Mouse (Mus musculus): ENCODE measurements at regions not wholly inside any gene's neighbourhood (a gene's known extent, or its start where the extent isn't known, plus 50 kb on each side); places are given as distances from the start of the nearest gene placed in this dataset.

DNA sequence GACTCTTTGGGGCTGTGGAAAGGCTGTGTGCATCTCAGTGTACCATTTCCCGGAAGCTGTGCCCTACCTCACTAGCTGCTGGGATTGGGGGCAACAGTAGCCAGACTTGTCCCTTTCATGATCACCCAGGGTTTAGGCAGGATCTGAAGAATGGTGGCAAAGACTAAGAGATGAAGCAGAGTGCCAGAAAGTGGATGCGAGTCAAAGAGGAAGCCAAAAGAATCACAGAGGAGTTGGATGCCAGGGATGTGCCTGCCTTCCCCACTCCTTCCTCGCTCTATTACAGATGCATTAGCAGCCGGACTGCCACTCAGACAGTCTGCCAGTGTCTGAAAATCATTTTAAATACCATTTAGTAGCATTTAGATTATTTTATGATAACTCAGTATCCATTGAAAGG is 271.5 kb upstream of the Slc24a2 start:
- DNase-seq (ENCODE audit: low read depth), result no peak

DNA sequence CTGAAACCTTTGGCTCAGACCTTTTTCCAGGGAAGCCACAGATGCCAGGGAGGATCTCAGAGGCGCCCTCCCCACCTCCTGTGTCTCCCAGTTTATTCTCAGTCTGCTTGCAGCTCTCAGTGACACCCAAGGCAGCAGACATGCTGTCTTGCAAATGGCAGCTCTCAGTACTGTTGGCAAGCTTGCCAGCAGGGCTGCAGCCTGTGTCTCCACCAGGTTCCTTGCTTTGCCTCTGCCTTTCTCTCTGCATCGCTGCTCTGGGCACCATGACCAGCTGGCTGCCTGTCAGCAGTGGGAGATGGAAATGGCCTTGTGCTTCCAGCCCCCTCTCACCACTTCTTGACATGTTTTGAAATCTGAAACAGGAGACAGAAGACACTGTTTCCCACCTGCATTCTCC is 270.2 kb upstream of the Slc24a2 start:
- DNase-seq (ENCODE audit: low read depth), result no peak

DNA sequence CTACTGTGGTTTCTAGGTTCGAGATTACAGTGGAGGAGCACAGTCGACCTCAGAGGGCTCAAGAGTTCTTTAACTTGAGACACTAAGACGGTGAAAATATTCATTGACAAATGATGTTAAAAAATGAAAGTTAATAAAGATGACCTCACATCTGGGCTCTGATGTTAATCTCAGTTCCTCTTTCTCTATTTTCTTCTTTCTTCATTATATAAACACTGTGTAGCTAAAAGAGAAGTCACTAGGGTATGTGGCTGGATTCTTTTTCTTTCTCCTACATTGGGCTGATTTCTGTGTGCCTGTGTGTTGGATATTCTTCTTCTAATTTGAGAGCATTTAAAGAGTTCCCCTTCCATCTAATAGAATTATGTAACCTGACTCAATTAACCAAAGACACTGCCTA is 257.5 kb upstream of the Slc24a2 start:
- DNase-seq (ENCODE audit: low read depth), result no peak

DNA sequence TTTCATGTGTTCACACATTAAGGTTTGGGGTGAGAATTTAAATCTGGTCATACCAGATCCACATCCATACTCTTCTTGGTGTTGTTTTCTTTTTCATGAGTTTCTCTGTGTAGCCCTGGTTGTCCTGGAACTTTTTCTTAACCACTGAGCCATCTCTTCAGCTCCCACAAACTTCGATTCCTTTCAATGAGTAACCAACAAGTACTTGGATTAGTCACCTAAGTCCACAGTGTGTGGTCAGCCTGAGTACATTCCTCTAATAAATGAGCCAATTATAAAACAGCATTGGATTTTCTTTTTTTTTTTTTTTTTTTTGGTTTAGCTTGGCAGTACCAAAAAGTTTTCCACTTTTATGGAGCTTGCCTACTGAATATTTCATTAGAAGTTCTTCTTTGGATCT is 245.3 kb upstream of the Slc24a2 start:
- DNase-seq (ENCODE audit: low read depth), result no peak

DNA sequence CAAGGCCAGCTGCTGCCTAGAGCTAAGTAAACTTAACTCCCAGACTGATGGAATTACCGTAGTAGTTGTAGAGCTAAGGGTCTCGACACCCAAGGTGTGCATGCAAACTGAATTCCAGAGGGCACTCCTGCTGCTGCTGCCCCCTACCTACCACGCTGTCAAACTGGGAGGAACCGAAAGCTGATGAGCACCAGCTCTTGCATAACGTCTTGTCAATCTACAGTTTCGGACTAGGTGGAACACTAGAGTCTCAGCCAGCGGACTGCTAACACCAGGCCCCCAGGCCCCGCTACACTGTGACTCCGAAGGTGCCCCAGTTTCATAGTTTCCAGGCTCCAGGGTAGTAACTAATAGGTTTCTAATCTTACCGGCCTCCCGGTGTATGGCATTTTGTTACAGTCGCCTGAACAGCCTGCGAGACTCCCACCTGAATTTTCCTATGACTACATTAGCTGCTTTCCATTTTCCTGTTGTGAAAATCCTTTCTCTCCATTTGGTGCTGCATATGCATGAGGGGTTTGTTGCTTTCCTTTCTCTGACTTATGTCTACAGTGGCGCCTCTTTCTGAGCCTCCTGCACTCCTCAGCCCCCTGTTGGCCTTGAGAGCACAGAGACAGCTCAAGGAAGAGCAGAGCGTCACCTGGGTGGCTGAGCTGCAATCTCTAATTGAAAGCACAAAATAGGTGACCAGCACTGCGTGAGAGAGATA is 243.2 kb upstream of the Slc24a2 start:
- DNase-seq (ENCODE audit: low read depth), result no peak

DNA sequence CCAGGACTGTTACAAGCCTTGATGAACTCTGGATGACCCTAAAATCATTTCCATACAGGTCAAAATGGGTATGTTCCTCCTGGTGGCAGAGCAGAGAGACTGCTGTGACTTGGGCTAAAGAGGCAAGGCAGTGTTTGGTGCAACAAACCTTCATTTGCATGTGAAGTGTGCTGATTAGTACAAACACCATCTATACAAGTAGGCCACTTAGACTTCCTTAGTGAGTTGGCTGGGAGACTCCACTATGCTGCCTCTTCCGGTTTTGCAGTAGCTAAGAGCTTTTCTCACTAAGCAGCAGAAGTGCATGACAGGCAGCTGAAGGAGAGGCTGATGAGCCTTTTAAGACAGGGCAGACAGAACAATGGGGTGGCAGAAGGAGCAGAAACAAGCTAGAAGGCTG is 242.5 kb upstream of the Slc24a2 start:
- DNase-seq (ENCODE audit: low read depth), result no peak

DNA sequence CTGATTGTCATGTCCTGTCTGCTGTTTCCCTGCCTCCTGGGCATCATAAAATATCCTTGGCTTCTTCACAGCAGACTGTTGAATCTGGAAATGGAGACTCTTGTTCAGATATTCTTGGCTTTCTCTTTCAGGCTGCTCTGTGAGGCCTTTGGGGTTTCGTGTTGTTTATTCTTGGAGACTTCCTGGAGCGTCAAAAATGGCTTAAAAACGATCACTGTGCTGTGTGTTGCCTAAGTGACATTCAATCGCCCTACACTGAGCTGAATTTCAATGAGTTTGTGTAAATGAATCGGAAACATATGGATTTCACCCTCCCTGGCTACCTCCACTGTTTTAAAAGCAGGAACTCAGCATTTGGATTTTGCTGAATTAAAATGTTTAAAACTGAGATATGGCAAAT is 241.1 kb upstream of the Slc24a2 start:
- no peak for DNase-seq (ENCODE audit: low read depth)

DNA sequence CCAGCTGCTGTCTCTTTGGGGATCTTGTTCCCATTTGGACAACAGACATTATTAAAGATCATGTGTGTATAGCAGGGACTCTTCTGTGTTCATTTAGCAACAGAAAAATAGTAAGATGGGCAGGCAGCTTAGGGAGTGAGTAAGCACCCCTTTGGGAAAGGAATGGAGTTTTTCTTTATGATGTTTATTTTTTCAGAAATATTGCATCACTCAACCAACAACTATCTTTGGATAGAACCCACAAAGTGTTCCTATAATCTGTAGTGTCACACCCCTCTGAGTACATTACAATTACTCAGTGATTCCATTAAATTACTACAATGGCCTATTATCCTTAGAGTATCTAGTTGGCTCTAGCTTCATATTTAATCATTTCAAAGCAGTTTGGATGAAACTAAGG is 237.3 kb upstream of the Slc24a2 start:
- no peak for DNase-seq (ENCODE audit: low read depth)

DNA sequence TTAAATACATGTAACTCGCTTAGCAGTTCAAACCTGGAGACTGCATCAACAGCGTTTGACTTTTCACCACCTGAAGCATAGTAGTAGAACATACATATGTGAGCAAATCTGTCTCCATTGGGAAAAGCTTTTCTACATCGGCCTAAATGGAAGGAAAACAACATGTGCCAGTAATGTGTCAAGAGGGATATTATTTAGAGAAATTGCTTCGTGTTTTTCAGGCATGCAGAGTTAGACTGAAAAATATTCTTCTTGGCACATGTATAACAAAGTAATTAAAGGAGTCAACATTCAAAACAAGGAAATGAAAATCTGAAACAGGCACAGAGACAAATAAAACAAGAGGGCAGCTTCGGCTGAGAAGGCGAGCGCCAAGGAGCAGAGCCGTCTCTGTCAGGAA is 236.7 kb upstream of the Slc24a2 start:
- DNase-seq (ENCODE audit: low read depth), result no peak

DNA sequence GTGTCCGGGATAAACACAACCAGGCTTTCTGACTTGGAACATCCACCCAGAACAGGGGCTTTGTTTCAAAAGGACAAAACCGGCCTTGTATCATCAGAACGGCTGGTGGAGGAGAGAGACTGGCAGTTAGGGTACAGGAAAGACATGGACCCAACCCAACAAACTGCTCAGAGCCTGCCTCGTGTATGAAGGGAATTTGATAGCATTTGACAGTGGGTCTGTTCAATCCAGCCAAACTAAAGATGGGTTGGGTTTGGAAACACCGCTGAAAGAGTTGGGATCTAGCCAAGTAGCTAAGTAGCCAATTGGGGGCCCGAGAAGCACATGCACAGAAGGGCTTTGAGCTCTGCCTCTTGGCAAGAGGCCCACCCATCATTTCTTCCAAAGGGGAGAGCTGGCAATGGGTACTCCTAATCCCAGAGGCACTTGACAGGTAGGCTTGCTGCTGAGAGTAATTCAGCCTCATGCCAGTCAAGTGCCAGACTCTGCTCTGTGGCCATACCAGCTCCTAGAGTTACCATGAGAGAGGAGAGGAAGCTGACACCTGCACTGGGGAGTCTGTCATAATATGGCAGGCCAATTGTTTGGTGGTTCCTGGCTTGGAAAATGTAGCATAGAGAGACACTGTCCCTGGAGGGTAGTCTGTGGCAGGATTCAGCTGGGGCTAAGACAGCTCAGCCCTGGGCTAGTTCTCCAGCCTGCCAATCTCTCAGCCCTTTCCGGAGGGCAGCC is 231.1 kb upstream of the Slc24a2 start:
- no peak for DNase-seq (ENCODE audit: low read depth)

DNA sequence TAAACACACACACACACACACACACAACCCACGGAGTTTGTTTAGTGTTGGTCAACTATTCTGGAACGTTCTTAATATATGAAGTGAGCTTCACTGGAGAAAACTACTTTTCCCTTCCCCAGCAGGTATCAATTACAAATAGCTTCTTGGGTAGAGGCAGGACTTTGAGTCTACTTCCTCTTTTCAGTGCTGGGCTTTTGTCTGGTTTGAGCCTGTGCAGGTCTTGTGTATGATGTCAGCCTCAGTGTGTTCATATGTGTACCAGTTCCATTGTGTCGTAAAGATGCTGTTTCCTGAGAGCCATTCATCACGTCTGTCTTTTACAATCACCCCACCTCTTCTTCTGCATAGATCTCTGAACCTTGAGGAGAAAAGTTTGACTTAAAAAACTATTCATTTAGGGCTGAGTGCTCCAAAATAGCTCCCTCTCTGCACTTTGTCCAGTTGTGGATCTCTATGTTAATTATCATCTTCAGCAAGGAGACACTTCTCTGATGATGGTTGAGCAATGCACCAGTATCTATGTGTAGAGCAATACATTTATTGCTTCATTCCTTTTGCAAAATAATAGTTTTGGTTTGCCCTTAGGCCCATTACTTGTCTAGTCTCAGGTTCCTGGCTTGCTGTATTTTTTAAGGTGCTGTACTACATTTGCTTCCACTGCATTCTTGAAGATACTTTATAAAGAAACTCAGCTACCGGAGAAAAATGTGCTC is 225.7 kb upstream of the Slc24a2 start:
- DNase-seq (ENCODE audit: low read depth), result no peak

DNA sequence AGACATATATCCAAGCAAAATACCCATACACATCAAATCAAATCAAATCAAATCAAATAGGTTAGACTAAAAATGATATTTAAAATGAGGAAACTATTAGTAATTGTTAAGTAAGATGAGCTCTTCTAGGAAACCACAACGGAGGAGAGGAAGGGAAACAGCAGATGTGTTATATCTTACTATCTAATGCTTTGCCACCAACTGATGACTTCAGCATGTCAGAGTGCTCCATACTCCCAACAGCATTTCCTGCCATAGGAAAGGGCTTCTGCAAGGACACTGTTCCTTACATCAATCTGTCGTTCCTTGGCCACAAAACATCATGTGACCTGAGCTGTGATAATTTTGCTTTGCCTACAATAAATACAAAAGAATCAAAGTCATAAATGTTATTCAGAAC is 221.8 kb upstream of the Slc24a2 start:
- DNase-seq (ENCODE audit: low read depth), result no peak

DNA sequence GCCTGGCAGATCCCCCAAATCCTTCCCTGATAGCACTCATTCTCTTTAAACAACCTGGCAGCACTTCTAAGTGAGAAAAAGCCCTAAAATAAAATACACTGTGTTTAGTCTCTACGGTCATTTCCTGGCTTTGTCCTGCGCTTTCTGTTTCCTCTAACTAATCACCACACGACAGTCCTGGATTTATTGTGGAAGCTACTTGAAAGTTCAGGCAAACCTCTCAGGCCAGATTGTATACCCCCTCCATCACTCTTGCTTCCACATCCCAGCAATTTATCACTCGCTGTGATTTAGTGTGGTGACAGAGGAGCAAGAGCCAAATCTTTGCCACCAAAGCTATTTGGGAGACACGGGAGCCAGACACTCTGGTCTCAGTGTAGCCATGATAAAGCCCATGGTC is 221.0 kb upstream of the Slc24a2 start:
- no peak for DNase-seq (ENCODE audit: low read depth)

DNA sequence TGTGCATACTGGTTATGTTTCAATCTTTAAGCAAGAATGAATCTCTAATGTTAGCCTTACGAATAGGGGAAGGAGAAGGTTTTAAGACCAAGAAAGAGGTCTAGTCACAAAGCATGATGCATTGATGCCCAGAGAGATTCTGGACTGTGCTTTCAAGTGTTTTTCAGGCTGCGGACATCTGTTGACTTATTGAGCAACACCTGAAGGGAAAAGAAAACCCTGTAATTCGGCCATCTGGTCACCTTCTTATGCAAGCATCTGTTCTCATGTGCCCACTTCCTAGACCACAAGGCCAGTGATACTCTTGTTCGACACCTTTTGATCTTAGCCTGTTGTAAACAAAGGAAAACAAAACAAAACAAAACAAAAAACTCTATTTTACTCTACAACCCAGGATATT is 218.1 kb upstream of the Slc24a2 start:
- DNase-seq (ENCODE audit: low read depth), result no peak

DNA sequence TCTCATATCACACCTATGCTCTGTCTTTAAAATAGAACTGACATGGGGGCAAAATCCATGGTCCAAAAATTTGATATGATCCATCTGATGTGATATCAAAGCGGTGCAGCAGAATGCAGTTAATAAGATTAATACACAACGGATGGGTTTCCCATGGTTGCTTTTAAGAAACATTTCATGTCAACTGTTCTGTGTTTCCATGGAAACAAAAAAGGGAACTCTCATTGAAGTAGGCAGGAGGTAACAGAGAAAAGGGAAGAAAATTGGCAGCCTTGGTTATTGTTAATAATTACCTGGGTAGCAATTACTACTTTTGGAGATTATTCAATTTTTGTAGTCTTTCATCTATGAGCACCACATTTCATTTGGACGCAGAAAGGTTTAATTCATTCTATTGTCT is 216.6 kb upstream of the Slc24a2 start:
- DNase-seq (ENCODE audit: low read depth), result no peak

DNA sequence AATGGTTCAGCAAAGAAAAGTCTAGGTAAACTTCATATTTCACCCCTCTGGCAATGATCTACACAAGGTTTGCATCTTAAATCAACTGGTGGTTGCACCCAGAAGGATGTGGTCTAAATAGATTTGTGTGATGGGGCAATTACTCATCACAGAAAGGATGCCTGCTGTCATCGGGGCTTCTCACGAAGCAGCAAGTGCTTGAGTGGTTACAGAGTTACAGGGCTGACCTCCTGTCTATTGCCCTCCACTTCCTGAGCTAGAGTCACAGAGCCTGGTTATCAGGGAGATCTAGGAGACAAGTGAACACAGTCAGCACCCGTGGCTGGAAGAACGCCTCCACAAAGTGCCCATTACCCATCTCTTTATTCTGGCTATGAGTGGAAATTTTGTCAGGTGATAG is 203.9 kb upstream of the Slc24a2 start:
- no peak for DNase-seq (ENCODE audit: low read depth)

DNA sequence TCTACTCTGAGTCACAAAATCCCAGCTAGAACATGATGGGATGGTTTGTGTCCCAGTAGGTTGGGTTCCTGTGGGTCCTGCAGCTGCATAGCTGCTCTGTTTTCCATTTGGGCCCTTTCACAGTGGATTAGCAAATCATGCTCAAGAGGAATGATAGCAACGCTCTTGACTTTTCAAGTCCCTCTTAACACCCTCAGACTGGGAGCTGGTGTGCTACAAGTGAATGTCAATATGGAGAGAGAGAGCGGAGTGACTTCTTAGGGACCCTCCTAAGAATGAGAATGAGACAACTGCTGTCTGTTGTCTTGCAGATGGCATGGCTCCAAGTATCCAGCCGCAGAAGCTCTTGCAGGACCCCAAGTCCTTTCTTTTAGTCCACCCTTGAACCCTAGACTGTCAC is 198.1 kb upstream of the Slc24a2 start:
- DNase-seq (ENCODE audit: low read depth), result no peak

DNA sequence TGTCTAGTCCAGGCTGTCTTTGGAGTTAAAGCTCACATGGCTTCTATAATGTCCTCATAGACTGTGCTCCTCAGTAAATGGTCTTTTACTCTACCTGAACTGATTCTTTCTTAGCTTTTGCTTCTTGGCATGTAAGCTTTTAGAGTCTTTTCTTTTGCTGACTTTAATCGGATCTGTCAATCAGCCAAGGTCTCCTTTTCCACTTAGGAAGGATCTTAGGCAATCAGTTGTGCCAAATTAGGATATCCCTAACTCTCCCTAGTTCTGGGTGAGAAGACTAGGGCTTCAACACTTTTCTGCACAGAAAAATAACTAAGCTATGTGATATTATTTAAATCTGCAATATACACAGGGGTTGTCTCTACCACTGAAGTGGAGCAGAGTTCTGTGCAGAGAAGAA is 193.8 kb upstream of the Slc24a2 start:
- DNase-seq (ENCODE audit: low read depth), result no peak

DNA sequence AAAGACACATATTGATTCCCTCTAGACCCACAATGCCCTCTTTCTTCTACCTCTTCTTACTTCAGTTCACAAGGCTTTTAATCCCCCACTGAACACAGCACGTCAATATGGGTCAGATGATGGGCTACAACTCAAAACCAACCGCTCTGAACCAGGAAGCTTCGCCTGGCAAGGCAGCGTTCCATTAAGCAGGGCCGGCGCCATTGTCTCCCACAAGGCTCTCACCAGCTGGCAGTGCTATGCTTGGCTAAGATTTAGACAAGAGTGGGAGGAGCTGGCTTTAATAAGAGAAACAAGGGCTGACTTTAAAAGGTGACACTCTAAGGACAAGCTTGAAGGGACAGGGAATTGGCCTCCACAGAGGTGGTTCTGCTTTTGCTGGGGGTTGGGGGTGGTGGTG is 192.3 kb upstream of the Slc24a2 start:
- no peak for DNase-seq (ENCODE audit: low read depth)

DNA sequence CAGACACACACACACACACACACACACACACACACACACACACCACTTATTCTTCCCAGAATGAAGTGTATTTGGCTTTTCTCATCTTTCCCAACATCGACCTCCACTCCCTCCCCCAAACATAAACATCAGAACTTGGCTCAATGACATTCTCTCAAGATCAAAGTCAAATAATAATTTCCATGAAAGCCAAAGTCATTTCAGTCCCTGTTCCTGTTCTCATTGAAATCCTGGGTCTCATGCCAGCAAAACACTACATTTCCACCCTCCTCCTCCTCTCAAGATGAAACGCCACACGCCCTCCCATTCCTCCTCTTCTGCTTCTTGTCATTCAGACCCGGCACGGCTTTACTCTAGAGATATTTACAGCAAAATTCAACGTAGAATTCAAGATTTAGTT is 173.1 kb upstream of the Slc24a2 start:
- DNase-seq (ENCODE audit: low read depth), result no peak

DNA sequence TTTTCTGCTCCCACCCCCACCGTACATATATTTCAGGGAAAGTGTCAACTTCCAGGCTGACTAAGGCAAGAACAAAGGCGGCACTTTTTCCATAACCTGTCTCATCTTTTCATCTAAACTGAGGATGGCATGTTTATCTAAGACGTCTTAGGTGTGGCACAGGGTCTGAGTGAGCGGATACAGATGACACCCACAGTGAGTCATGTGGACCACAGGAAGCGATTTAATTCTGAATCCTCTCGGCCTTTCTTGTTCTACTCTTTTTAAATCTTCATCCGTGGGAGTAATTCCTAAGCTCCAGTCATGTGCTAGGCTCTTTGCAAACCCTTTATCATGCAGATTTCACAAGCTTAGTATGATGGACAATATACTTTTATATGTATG is 171.9 kb upstream of the Slc24a2 start:
- no peak for DNase-seq (ENCODE audit: low read depth)

DNA sequence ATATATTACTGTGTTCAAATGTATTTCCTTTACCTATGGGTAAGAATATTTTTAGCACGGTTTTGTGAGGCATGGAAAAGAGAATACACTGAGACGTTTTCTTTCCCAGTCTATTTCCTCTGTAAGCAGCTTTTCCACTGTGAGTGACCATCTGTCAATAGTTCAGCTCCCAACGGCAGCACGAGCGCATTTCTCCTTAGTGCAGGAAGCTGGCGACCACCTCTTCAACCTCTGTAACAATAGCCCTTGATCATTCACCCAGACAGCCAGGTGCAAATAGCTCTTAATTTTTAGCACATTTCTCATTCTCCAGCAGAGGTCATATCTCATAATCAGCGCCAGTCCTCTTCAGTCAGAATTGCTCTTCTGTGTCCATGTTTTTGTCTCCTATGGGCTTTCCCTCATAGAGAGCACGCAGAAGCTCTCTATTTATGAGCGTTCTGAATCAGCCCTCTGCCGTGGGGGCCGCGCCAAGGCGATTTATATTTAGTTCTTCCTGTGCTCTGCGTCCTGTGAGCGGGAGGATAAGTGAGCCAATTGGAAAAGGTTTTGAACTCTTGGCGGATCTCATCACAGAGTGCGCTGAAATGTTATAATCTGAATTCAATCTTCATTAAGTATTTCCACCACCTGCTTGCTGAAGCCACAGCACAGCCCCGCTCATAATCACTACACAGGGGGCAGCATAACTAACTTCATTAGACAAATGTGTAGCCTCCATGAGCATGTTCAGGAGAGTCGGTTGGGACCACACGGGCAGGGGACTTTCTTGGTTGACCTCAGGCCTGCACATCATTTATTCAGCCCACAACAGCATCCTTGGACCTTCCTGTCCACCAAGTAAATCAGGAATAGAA is 171.3 kb upstream of the Slc24a2 start:
- no peak for DNase-seq (ENCODE audit: low read depth)

DNA sequence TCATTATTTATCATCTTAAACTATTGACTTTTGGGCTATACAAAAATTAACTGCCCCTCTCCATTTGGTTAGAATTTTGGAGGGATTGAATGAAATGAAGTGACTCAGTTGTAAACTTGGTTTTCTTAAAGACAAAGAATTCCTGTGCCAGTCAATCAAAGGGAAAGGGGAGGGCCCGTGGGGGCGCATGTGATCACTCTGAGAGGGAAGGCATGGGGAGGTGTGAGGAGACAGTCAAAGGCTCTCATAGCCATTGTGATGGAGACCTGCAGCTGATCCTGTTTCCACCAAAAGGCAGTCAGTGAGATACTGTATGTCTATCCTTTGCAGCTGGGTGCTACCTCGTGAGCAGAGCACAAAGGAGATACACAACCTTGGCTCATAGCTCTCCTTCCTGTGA is 156.6 kb upstream of the Slc24a2 start:
- no peak for DNase-seq (ENCODE audit: low read depth)
